Mouse (Mus musculus): ENCODE data around the gene Tmem8. TPM values are rescaled to one million over a fixed set of nuclear protein-coding genes. Genes with fewer than 3 reads are reported as not detected.
A peak's percentile ranks its signal among the peaks of the same experiment; 100 is the strongest.

The Tmem8 gene
- polyA plus RNA-seq, 1 experiment, result 5.1 TPM

GRCm38 (mm10) chr17:26119766-26120710 is 6.9 kb downstream of the Tmem8 start:
- no peak overlapping the region for H3K4me3 ChIP-seq (ENCODE audit: insufficient read depth, low read depth, low read length)
- H3K27ac ChIP-seq (replicated peaks; ENCODE audit: low read depth, low read length), result no peak overlapping the region
- peaks cover 7% of the 10 kb centered on the region; the same call in 1 of the 2 replicates for H3K4me1 ChIP-seq (ENCODE audit: control insufficient read depth, insufficient read depth, insufficient read length, low read length)

GRCm38 (mm10) chr17:26122431-26123140 is 9.5 kb downstream of the Tmem8 start:
- H3K4me3 ChIP-seq (ENCODE audit: insufficient read depth, low read depth, low read length), result no peak overlapping the region
- H3K4me1 ChIP-seq (ENCODE audit: control insufficient read depth, insufficient read depth, insufficient read length, low read length), result peaks cover 7% of the 10 kb centered on the region; the same call in 1 of the 2 replicates
- H3K27ac ChIP-seq (replicated peaks; ENCODE audit: low read depth, low read length), result no peak overlapping the region

- Histone ChIP-seq H3K4me3 (ENCODE audit: insufficient read depth, low read depth, low read length) (peak within 1 kb of the TSS; percentile 89), H3K4me1 (ENCODE audit: control insufficient read depth, insufficient read depth, insufficient read length, low read length) (peaks cover 7% of the 10 kb centered on the region; the same call in 1 of the 2 replicates), H3K27ac (replicated peaks; ENCODE audit: low read depth, low read length) (peak within 1 kb of the TSS; percentile 35; the same call in 1 of the 2 replicates)
Observed at GRCm38 (mm10) chr17:26123267-26123684, 10.2 kb downstream of the Tmem8 start, which contains the start of gene Mrpl28. Gene Mrpl28, plus strand, starts transcription at chr17:26123500.

- Histone ChIP-seq H3K27ac (replicated peaks; ENCODE audit: low read depth, low read length) (no peak overlapping the region), H3K4me1 (ENCODE audit: control insufficient read depth, insufficient read depth, insufficient read length, low read length) (peaks cover 7% of the 10 kb centered on the region; the same call in 1 of the 2 replicates), H3K4me3 (ENCODE audit: insufficient read depth, low read depth, low read length) (peak overlapping the region; percentile 89)
Observed at GRCm38 (mm10) chr17:26124560-26124959, 11.5 kb downstream of the Tmem8 start.

- Histone ChIP-seq H3K27ac (replicated peaks; ENCODE audit: low read depth, low read length) (no peak overlapping the region), H3K4me3 (ENCODE audit: insufficient read depth, low read depth, low read length) (no peak overlapping the region; the same call in 1 of the 2 replicates), H3K4me1 (ENCODE audit: control insufficient read depth, insufficient read depth, insufficient read length, low read length) (peaks cover 7% of the 10 kb centered on the region; the same call in 1 of the 2 replicates)
Observed at GRCm38 (mm10) chr17:26125226-26125625, 12.1 kb downstream of the Tmem8 start.

GRCm38 (mm10) chr17:26131062-26131732 is 18.1 kb downstream of the Tmem8 start:
- Histone ChIP-seq H3K27ac (replicated peaks; ENCODE audit: low read depth, low read length) (no peak overlapping the region), H3K4me1 (ENCODE audit: control insufficient read depth, insufficient read depth, insufficient read length, low read length) (no peaks in the 10 kb centered on the region), H3K4me3 (ENCODE audit: insufficient read depth, low read depth, low read length) (no peak overlapping the region)

GRCm38 (mm10) chr17:26131856-26132853 is 19.1 kb downstream of the Tmem8 start:
- no peak overlapping the region for H3K4me3 ChIP-seq (ENCODE audit: insufficient read depth, low read depth, low read length)
- H3K4me1 ChIP-seq (ENCODE audit: control insufficient read depth, insufficient read depth, insufficient read length, low read length), result no peaks in the 10 kb centered on the region
- H3K27ac ChIP-seq (replicated peaks; ENCODE audit: low read depth, low read length), result no peak overlapping the region

GRCm38 (mm10) chr17:26137106-26137750 is 24.1 kb downstream of the Tmem8 start:
- Histone ChIP-seq H3K27ac (replicated peaks; ENCODE audit: low read depth, low read length) (no peak overlapping the region), H3K4me3 (ENCODE audit: insufficient read depth, low read depth, low read length) (no peak overlapping the region), H3K4me1 (ENCODE audit: control insufficient read depth, insufficient read depth, insufficient read length, low read length) (no peaks in the 10 kb centered on the region)

- Histone ChIP-seq H3K4me3 (ENCODE audit: insufficient read depth, low read depth, low read length) (peak overlapping the region; percentile 100), H3K4me1 (ENCODE audit: control insufficient read depth, insufficient read depth, insufficient read length, low read length) (no peaks in the 10 kb centered on the region), H3K27ac (replicated peaks; ENCODE audit: low read depth, low read length) (no peak overlapping the region)
Observed at GRCm38 (mm10) chr17:26137751-26138130, 24.6 kb downstream of the Tmem8 start.

- H3K27ac ChIP-seq (replicated peaks; ENCODE audit: low read depth, low read length), result peak within 1 kb of the TSS; percentile 40; the same call in 1 of the 2 replicates
- H3K4me1 ChIP-seq (ENCODE audit: control insufficient read depth, insufficient read depth, insufficient read length, low read length), result no peaks in the 10 kb centered on the region
- peak within 1 kb of the TSS; percentile 100 for H3K4me3 ChIP-seq (ENCODE audit: insufficient read depth, low read depth, low read length)
Observed at GRCm38 (mm10) chr17:26138239-26138836, 25.2 kb downstream of the Tmem8 start, which contains the start of gene Axin1. Gene Axin1, plus strand, starts transcription at chr17:26138688.

- Histone ChIP-seq H3K27ac (replicated peaks; ENCODE audit: low read depth, low read length) (peak overlapping the region; percentile 40; the same call in 1 of the 2 replicates), H3K4me3 (ENCODE audit: insufficient read depth, low read depth, low read length) (peak overlapping the region; percentile 100), H3K4me1 (ENCODE audit: control insufficient read depth, insufficient read depth, insufficient read length, low read length) (no peaks in the 10 kb centered on the region)
Observed at GRCm38 (mm10) chr17:26138901-26139381, 25.8 kb downstream of the Tmem8 start.

- no peak overlapping the region for H3K27ac ChIP-seq (replicated peaks; ENCODE audit: low read depth, low read length)
Observed at GRCm38 (mm10) chr17:26142796-26143195, 29.7 kb downstream of the Tmem8 start.

GRCm38 (mm10) chr17:26143386-26143785 is 30.3 kb downstream of the Tmem8 start:
- Histone ChIP-seq H3K4me3 (ENCODE audit: insufficient read depth, low read depth, low read length) (no peak overlapping the region), H3K4me1 (ENCODE audit: control insufficient read depth, insufficient read depth, insufficient read length, low read length) (no peaks in the 10 kb centered on the region), H3K27ac (replicated peaks; ENCODE audit: low read depth, low read length) (no peak overlapping the region)

More at GRCm38 (mm10) chr17:26142796-26143195, 29.7 kb downstream of the Tmem8 start:
- H3K4me1 ChIP-seq (ENCODE audit: control insufficient read depth, insufficient read depth, insufficient read length, low read length), result no peaks in the 10 kb centered on the region
- no peak overlapping the region for H3K4me3 ChIP-seq (ENCODE audit: insufficient read depth, low read depth, low read length)

Data from brown adipose tissue, adult 24 weeks (tissue).